Mouse (Mus musculus): ENCODE results near the gene Syne4.

DNA sequence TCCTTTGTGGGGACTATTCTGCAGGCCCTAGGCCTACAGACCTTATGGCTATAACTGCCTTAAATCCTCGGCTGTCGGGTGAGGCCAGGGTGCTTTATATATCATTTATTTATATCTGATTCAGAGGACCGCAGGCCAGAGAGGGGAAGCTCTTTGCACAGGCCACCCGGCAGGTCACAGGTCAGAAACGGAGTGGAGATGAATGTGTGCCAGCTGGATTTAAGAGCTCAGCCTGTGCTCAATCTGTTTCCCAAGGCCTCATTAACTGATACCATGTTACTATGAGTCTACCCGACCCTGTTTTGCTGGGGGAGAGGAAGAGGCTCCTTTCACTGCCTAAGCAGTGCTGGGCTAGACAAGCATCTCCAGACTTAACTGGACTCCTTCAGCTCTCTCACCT, 40.2 kb upstream of the Syne4 start:
- TF ChIP-seq GATA1 (IDR thresholded peaks at IDR 0.05; ENCODE audit: low read length): no peak
- no peak for TF ChIP-seq TAL1 (IDR thresholded peaks at IDR 0.05; ENCODE audit: low read length)
